Mouse (Mus musculus) erythroid progenitor cell, adult 5-6 weeks (primary cell): ENCODE data around the gene Olfr430. TPM values are rescaled to one million over a fixed set of nuclear protein-coding genes. Genes with fewer than 3 reads are reported as not detected.

Experiments used
- total RNA-seq, 2 experiments: library from RNA; stranded (forward) in 1 of 2; stranded (reverse) in 1 of 2; fragments of 150-400 nt in 1 of 2; fragments of 186-747, 209-891 nt in 1 of 2; gene quantifications; 2 replicates each; pipeline versions ENCODE4 v1.2.3 to v1.2.4; 2015 to 2017; ENCODE audit warnings: low replicate concordance in 2 of 2

Olfr430 gene
- total RNA-seq, 2 experiments from 2014 or later, result not detected

Other genes with a start within 250 kb of the Olfr430 start
- 5.0 and 16.3 TPM in 2 replicates for gene Ifi211, start 153.6 kb upstream of the Olfr430 start, total RNA-seq (2015; ENCODE audit: low replicate concordance)
- 2.7 and 5.3 TPM in 2 replicates for gene Ifi211, start 153.6 kb upstream of the Olfr430 start, total RNA-seq (2017; ENCODE audit: low replicate concordance)
- gene Mndal, start 124.1 kb upstream of the Olfr430 start, total RNA-seq (2015; ENCODE audit: low replicate concordance), result 54.8 and 103 TPM in 2 replicates
- gene Mndal, start 124.1 kb upstream of the Olfr430 start, total RNA-seq (2017; ENCODE audit: low replicate concordance), result 12.8 and 34.0 TPM in 2 replicates
- gene Ifi203, start 123.9 kb upstream of the Olfr430 start, total RNA-seq (2015; ENCODE audit: low replicate concordance), result 25.2 and 30.6 TPM in 2 replicates
- gene Ifi203, start 123.9 kb upstream of the Olfr430 start, total RNA-seq (2017; ENCODE audit: low replicate concordance), result 7.5 and 8.6 TPM in 2 replicates
- gene Ifi202b, start 83.9 kb upstream of the Olfr430 start, total RNA-seq (2015; ENCODE audit: low replicate concordance), result not detected in 2 replicates
- gene Ifi202b, start 83.9 kb upstream of the Olfr430 start, total RNA-seq (2017; ENCODE audit: low replicate concordance), result not detected in 2 replicates
- gene Ifi205, start 34.8 kb upstream of the Olfr430 start, total RNA-seq (2015; ENCODE audit: low replicate concordance), result 1.3 and 4.7 TPM in 2 replicates
- gene Ifi205, start 34.8 kb upstream of the Olfr430 start, total RNA-seq (2017; ENCODE audit: low replicate concordance), result 5.5 TPM in 1 of 2 replicates, not detected in the other
- gene Olfr433, start 25.9 kb upstream of the Olfr430 start, total RNA-seq (2015; ENCODE audit: low replicate concordance), result not detected in 2 replicates
- not detected in 2 replicates for gene Olfr433, start 25.9 kb upstream of the Olfr430 start, total RNA-seq (2017; ENCODE audit: low replicate concordance)
- not detected in 2 replicates for gene Olfr432, start 17.4 kb upstream of the Olfr430 start, total RNA-seq (2015; ENCODE audit: low replicate concordance)
- not detected in 2 replicates for gene Olfr432, start 17.4 kb upstream of the Olfr430 start, total RNA-seq (2017; ENCODE audit: low replicate concordance)
- gene Olfr429, start 17.7 kb downstream of the Olfr430 start, total RNA-seq (2015; ENCODE audit: low replicate concordance), result not detected in 2 replicates
- gene Olfr429, start 17.7 kb downstream of the Olfr430 start, total RNA-seq (2017; ENCODE audit: low replicate concordance), result not detected in 2 replicates
- not detected in 2 replicates for gene Olfr427, start 30.3 kb downstream of the Olfr430 start, total RNA-seq (2015; ENCODE audit: low replicate concordance)
- not detected in 2 replicates for gene Olfr427, start 30.3 kb downstream of the Olfr430 start, total RNA-seq (2017; ENCODE audit: low replicate concordance)
- gene Olfr231, start 54.6 kb downstream of the Olfr430 start, total RNA-seq (2015; ENCODE audit: low replicate concordance), result 0.36 and 2.5 TPM in 2 replicates
- 1.2 and 3.5 TPM in 2 replicates for gene Olfr231, start 54.6 kb downstream of the Olfr430 start, total RNA-seq (2017; ENCODE audit: low replicate concordance)
- gene Olfr424, start 64.9 kb downstream of the Olfr430 start, total RNA-seq (2015; ENCODE audit: low replicate concordance), result not detected in 2 replicates
- not detected in 2 replicates for gene Olfr424, start 64.9 kb downstream of the Olfr430 start, total RNA-seq (2017; ENCODE audit: low replicate concordance)
- not detected in 2 replicates for gene Olfr420, start 89.0 kb downstream of the Olfr430 start, total RNA-seq (2015; ENCODE audit: low replicate concordance)
- 0.77 TPM in 1 of 2 replicates, not detected in the other for gene Olfr420, start 89.0 kb downstream of the Olfr430 start, total RNA-seq (2017; ENCODE audit: low replicate concordance)
- 506 and 527 TPM in 2 replicates for gene Spta1, start 106.2 kb downstream of the Olfr430 start, total RNA-seq (2015; ENCODE audit: low replicate concordance)
- 1,343 and 1,534 TPM in 2 replicates for gene Spta1, start 106.2 kb downstream of the Olfr430 start, total RNA-seq (2017; ENCODE audit: low replicate concordance)
- not detected in 2 replicates for gene Olfr419, start 185.5 kb downstream of the Olfr430 start, total RNA-seq (2015; ENCODE audit: low replicate concordance)
- 0.90 and 1.7 TPM in 2 replicates for gene Olfr419, start 185.5 kb downstream of the Olfr430 start, total RNA-seq (2017; ENCODE audit: low replicate concordance)